ENCODE assay signal across 21 mouse cellular contexts in the genomic region with DNA sequence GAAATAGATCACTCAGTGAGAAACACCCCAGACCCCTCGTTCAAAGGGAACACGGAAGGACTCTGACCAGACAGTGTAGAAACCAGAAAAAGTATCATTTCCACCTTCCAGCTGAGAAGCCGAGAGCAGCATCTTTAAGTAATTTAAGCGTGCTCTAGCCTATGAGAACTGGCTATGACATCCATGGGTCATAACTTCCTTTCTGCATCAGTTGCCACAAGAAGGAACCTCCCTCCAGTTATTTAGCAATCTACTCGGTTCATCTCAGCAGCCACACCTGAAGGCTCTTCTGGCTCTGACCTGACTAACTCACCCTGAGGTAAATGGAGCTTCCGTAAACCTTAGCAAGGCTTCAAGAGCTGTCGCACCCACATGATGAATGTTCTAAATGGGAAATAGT.
DNase-seq lines count a peak whose midpoint lies in the region; ATAC-seq and TF ChIP-seq lines count a peak whose summit lies in the region.
"Had no signal": no experiment of that assay in that cellular context is flagged by ENCODE, and none has a peak within 500 bp of the region (broad histone marks: within the 10 kb centered on the region; RNA-seq: fewer than 3 reads in every experiment).

No protein-coding gene starts in this region.

- no peak for DNase-seq in kidney, adult 2 months
- DNase-seq in A20 (ENCODE audit: low read depth, low spot score) = peak; percentile 4
- DNase-seq in c-Kit-positive CD71-negative TER-119-negative erythroid progenitor cells, embryonic 14.5 days (ENCODE audit: low read depth) = peak; percentile 8
- DNase-seq in left cerebral cortex, postnatal 36 days (ENCODE audit: low spot score in 2 of 2) = no peak
- DNase-seq in heart, adult 8-10 months (ENCODE audit: low spot score) = no peak
- DNase-seq: adrenal gland, postnatal 14 days; cerebellum, adult 18-20 months; gastrocnemius, postnatal 25 days; heart, postnatal 14 days; kidney, postnatal 14 days; lung, postnatal 10 days; right cerebral cortex, postnatal 4 days; thymus, postnatal 14 days had no signal

- 32% methylated on average over 7 of the region's 7 CpGs for WGBS in kidney, embryonic 16.5 days
- WGBS in kidney, adult 2 months = 38% methylated on average over 7 of the region's 7 CpGs

- TF ChIP-seq POLR2A in kidney, adult 2 months (IDR thresholded peaks at IDR 0.05; ENCODE audit: low read depth, low read length) = no peak

- H3K4me1 ChIP-seq in kidney, embryonic 16.5 days (ENCODE audit: insufficient read depth, low read length) = peaks cover 46% of the 10 kb centered on the region
- H3K4me1 ChIP-seq in kidney, adult 2 months (ENCODE audit: control insufficient read depth, insufficient read depth, low read length) = peaks cover 25% of the 10 kb centered on the region

- H3K27ac ChIP-seq in kidney, embryonic 16.5 days (ENCODE audit: low read length) = peak overlapping the region; percentile 67
- H3K27ac ChIP-seq in kidney, adult 2 months (ENCODE audit: insufficient read depth, low read depth, low read length) = no peak overlapping the region
- H3K27ac ChIP-seq: forebrain, embryonic 13.5 days; hindbrain, embryonic 14.5 days; liver, embryonic 14.5 days; midbrain, embryonic 10.5 days had no signal

- no peak overlapping the region for H3K4me3 ChIP-seq in kidney, embryonic 16.5 days (ENCODE audit: low read length)
- H3K4me3 ChIP-seq in kidney, adult 2 months (ENCODE audit: insufficient read depth, low read depth, low read length) = no peak overlapping the region
- H3K4me3 ChIP-seq: forebrain, embryonic 13.5 days; midbrain, embryonic 10.5 days had no signal

- intact Hi-C loops in left cerebral cortex, postnatal 36 days (cut with DNase I) = no loop called here

- no peaks in the 10 kb centered on the region for H3K27me3 ChIP-seq in kidney, embryonic 16.5 days (ENCODE audit: insufficient read depth, low read length)
- no peaks in the 10 kb centered on the region for H3K27me3 ChIP-seq in kidney, adult 2 months (replicated peaks; ENCODE audit: control insufficient read depth, insufficient read depth, low read length)
- H3K27me3 ChIP-seq: forebrain, embryonic 13.5 days had no signal

- TF ChIP-seq CTCF in kidney, adult 2 months (conservative IDR thresholded peaks at IDR 0.05; ENCODE audit: insufficient read depth, insufficient read length, low read depth, low read length) = no peak

- H3K9me3 ChIP-seq in kidney, embryonic 16.5 days (ENCODE audit: low read length) = no peaks in the 10 kb centered on the region
- H3K9me3 ChIP-seq: forebrain, embryonic 13.5 days; midbrain, embryonic 10.5 days had no signal

- peak; percentile 81 for ATAC-seq in kidney, embryonic 16.5 days (ENCODE audit: low FRiP score, low TSS enrichment)
- peak; percentile 70 for ATAC-seq in monocyte, adult 5-6 weeks (replicated peaks; ENCODE audit: insufficient number of reproducible peaks, low FRiP score, low TSS enrichment, poor library complexity, severe bottlenecking)
- ATAC-seq: activated CD4-positive, CD25-positive, alpha-beta regulatory T cell, adult 4 months; forebrain, embryonic 13.5 days had no signal

- no peak overlapping the region for H3K9ac ChIP-seq in kidney, embryonic 16.5 days (replicated peaks; ENCODE audit: low read length)
- H3K9ac ChIP-seq: forebrain, embryonic 13.5 days; hindbrain, embryonic 14.5 days; liver, embryonic 14.5 days had no signal

- H3K4me2 ChIP-seq in kidney, embryonic 16.5 days (replicated peaks; ENCODE audit: low read depth, low read length) = peak overlapping the region; percentile 1; the same call in 1 of the 2 replicates
- H3K4me2 ChIP-seq: forebrain, embryonic 13.5 days; heart, embryonic 11.5 days; hindbrain, embryonic 14.5 days had no signal

- no peaks in the 10 kb centered on the region for H3K36me3 ChIP-seq in kidney, embryonic 16.5 days (ENCODE audit: insufficient read depth, low read length)
- no peaks in the 10 kb centered on the region for H3K36me3 ChIP-seq in kidney, adult 2 months (ENCODE audit: control insufficient read depth, insufficient read depth, low read length)

Comparison
In these comparisons a context has a peak if more than half of its experiments do, and no peak if none do; other contexts are left out.
1. DNase-seq: peak in A20 (single experiment) and c-Kit-positive CD71-negative TER-119-negative erythroid progenitor cells, embryonic 14.5 days (single experiment); none in kidney, adult 2 months (single experiment), left cerebral cortex, postnatal 36 days (0 of 2) and heart, adult 8-10 months (single experiment).